Mouse (Mus musculus): ENCODE data around the gene Tmem120b. TPM values are rescaled to one million over a fixed set of nuclear protein-coding genes. Genes with fewer than 3 reads are reported as not detected.

Gene Tmem120b
- polyA plus RNA-seq, 1 experiment, result 5.8 TPM

DNA sequence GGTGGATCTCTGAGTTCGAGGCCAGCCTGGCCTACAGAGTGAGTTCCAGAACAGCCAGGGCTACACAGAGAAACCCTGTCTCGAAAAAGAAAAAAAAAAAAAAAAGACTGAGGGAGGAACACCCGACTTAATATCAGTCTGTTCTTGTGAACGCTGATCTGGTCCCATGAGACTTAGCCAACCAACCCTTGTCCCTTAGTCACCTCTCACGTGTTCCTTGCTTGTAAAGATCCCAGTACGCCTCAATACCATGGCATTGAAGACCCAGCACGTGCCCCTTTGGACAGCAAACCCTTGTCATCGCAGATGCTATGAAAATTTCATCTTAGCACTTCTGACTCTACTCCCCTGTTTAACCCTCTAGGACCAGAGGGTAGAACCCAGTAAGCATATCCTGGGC, 28.1 kb downstream of the Tmem120b start:
- DNase-seq (ENCODE audit: low read depth in 1 of 2, low spot score in 2 of 2), result no peak
- 91% methylated on average over 8 of the region's 8 CpGs for WGBS
- no peaks in the 10 kb centered on the region for H3K36me3 ChIP-seq (ENCODE audit: control insufficient read depth, insufficient read depth, low read length)
- no peak overlapping the region for H3K27ac ChIP-seq (ENCODE audit: insufficient read depth, low read length)
- no peaks in the 10 kb centered on the region for H3K4me1 ChIP-seq (ENCODE audit: control insufficient read depth, insufficient read depth, insufficient read length)
- no peak overlapping the region for H3K4me3 ChIP-seq (ENCODE audit: extremely low read depth, insufficient read depth, insufficient read length)
- no peaks in the 10 kb centered on the region for H3K27me3 ChIP-seq (ENCODE audit: control insufficient read depth, insufficient read depth, low read length)
- no peak for TF ChIP-seq POLR2A (IDR thresholded peaks at IDR 0.05; ENCODE audit: low read depth, low read length)
- TF ChIP-seq CTCF (IDR thresholded peaks at IDR 0.05; ENCODE audit: extremely low read depth, insufficient read depth, insufficient read length, insufficient replicate concordance), result no peak

DNA sequence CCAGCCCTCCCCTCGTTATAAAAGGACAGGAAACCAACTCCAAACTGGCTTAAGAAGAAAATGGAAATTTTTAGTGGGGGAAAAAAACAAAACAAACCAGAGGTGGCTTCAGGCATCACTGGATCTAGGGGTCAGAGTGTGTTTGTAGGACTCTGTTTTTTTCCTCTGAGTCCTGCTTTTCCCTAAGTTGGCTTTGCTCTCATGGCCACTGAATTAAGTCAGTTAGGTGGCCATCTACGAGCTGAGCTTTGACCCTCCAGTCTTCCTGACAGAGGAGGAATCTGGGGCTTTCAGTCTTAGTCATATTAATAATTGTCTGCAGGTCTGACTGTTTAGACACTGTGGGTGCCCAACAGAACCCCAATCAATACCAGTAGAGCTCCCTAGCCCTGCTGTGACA, 30.3 kb downstream of the Tmem120b start:
- no peak overlapping the region for H3K4me3 ChIP-seq (ENCODE audit: extremely low read depth, insufficient read depth, insufficient read length)
- H3K4me1 ChIP-seq (ENCODE audit: control insufficient read depth, insufficient read depth, insufficient read length), result no peaks in the 10 kb centered on the region
- H3K36me3 ChIP-seq (ENCODE audit: control insufficient read depth, insufficient read depth, low read length), result no peaks in the 10 kb centered on the region
- no peak for TF ChIP-seq CTCF (IDR thresholded peaks at IDR 0.05; ENCODE audit: extremely low read depth, insufficient read depth, insufficient read length, insufficient replicate concordance)
- no peak for TF ChIP-seq POLR2A (IDR thresholded peaks at IDR 0.05; ENCODE audit: low read depth, low read length)
- H3K27ac ChIP-seq (ENCODE audit: insufficient read depth, low read length), result no peak overlapping the region
- DNase-seq (ENCODE audit: low read depth in 1 of 2, low spot score in 2 of 2), result no peak
- WGBS, result 89% methylated on average over 2 of the region's 2 CpGs
- no peaks in the 10 kb centered on the region for H3K27me3 ChIP-seq (ENCODE audit: control insufficient read depth, insufficient read depth, low read length)

DNA sequence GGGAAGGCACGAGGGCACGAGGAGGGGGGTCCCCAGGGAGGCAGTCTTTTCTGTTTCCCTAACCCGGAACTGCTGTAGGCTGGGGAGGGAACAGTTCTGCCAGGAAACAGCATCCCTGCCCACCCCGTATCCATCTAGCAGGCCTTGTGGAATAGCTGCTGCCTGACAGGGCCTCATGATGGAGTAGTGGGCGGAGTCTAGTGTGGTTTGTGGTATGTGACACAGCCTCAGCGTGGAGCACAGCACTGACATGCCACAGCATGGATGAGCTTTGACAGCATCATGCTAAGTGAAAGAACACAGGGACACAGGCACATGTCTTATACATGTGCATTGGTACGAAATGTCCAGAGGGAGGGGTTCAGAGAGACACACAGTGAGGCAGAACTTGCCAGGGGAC, 34.2 kb downstream of the Tmem120b start:
- Histone ChIP-seq H3K27me3 (ENCODE audit: control insufficient read depth, insufficient read depth, low read length) (no peaks in the 10 kb centered on the region), H3K36me3 (ENCODE audit: control insufficient read depth, insufficient read depth, low read length) (no peaks in the 10 kb centered on the region), H3K4me1 (ENCODE audit: control insufficient read depth, insufficient read depth, insufficient read length) (no peaks in the 10 kb centered on the region), H3K4me3 (ENCODE audit: extremely low read depth, insufficient read depth, insufficient read length) (no peak overlapping the region), H3K27ac (ENCODE audit: insufficient read depth, low read length) (no peak overlapping the region)
- TF ChIP-seq CTCF (IDR thresholded peaks at IDR 0.05; ENCODE audit: extremely low read depth, insufficient read depth, insufficient read length, insufficient replicate concordance) (no peak), POLR2A (IDR thresholded peaks at IDR 0.05; ENCODE audit: low read depth, low read length) (no peak)
- no peak for DNase-seq (ENCODE audit: low read depth in 1 of 2, low spot score in 2 of 2)
- WGBS, result 55% methylated on average over 7 of the region's 7 CpGs

DNA sequence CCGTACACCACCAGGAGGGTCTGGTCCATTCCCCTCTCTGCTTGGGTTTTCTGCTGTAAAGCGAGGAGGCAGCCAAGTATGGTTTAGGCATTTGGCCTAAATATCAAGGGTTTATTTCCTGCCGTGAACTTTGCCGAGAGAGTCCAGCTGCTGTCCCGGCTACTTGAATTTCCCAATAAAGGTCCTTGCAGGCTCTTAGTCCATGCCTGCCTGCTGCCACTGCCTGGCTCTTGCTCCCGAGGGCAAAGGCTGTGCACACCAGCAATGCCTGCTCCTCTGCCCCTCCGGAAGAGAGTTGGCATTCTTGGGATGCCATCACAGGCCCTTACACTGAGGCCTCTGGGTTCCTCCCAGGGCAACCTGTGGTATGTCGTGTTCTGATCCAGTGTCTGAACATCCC, 35.3 kb downstream of the Tmem120b start:
- DNase-seq (ENCODE audit: low read depth in 1 of 2, low spot score in 2 of 2), result no peak
- WGBS, result 95% methylated on average over 8 of the region's 8 CpGs
- Histone ChIP-seq H3K27ac (ENCODE audit: insufficient read depth, low read length) (no peak overlapping the region), H3K4me3 (ENCODE audit: extremely low read depth, insufficient read depth, insufficient read length) (no peak overlapping the region), H3K27me3 (ENCODE audit: control insufficient read depth, insufficient read depth, low read length) (no peaks in the 10 kb centered on the region), H3K36me3 (ENCODE audit: control insufficient read depth, insufficient read depth, low read length) (no peaks in the 10 kb centered on the region), H3K4me1 (ENCODE audit: control insufficient read depth, insufficient read depth, insufficient read length) (no peaks in the 10 kb centered on the region)
- TF ChIP-seq CTCF (IDR thresholded peaks at IDR 0.05; ENCODE audit: extremely low read depth, insufficient read depth, insufficient read length, insufficient replicate concordance) (no peak), POLR2A (IDR thresholded peaks at IDR 0.05; ENCODE audit: low read depth, low read length) (no peak)

DNA sequence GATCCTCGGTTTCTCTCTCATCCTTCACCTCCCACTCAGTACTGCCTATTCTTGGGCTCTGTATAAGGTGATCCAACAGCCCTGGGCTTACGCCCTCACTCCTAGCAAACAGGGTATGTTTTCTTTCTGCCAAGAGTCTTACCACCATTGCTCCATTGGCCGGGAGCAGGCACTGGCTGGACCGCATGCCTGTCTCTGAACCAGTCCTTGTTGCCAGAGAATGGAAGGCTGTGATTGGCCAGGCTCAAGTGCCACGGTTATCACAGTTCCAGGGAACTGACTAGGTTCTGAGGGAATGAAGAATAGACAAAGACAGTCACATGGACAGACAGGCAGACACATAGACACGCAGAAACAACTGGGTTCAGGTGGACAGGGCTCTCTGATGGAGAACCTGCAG, 36.6 kb downstream of the Tmem120b start:
- TF ChIP-seq POLR2A (IDR thresholded peaks at IDR 0.05; ENCODE audit: low read depth, low read length) (no peak), CTCF (IDR thresholded peaks at IDR 0.05; ENCODE audit: extremely low read depth, insufficient read depth, insufficient read length, insufficient replicate concordance) (no peak)
- DNase-seq (ENCODE audit: low read depth in 1 of 2, low spot score in 2 of 2), result no peak
- WGBS, result 91% methylated on average over 6 of the region's 6 CpGs
- no peak overlapping the region for H3K4me3 ChIP-seq (ENCODE audit: extremely low read depth, insufficient read depth, insufficient read length)
- no peaks in the 10 kb centered on the region for H3K4me1 ChIP-seq (ENCODE audit: control insufficient read depth, insufficient read depth, insufficient read length)
- no peaks in the 10 kb centered on the region for H3K36me3 ChIP-seq (ENCODE audit: control insufficient read depth, insufficient read depth, low read length)
- no peaks in the 10 kb centered on the region for H3K27me3 ChIP-seq (ENCODE audit: control insufficient read depth, insufficient read depth, low read length)
- no peak overlapping the region for H3K27ac ChIP-seq (ENCODE audit: insufficient read depth, low read length)

DNA sequence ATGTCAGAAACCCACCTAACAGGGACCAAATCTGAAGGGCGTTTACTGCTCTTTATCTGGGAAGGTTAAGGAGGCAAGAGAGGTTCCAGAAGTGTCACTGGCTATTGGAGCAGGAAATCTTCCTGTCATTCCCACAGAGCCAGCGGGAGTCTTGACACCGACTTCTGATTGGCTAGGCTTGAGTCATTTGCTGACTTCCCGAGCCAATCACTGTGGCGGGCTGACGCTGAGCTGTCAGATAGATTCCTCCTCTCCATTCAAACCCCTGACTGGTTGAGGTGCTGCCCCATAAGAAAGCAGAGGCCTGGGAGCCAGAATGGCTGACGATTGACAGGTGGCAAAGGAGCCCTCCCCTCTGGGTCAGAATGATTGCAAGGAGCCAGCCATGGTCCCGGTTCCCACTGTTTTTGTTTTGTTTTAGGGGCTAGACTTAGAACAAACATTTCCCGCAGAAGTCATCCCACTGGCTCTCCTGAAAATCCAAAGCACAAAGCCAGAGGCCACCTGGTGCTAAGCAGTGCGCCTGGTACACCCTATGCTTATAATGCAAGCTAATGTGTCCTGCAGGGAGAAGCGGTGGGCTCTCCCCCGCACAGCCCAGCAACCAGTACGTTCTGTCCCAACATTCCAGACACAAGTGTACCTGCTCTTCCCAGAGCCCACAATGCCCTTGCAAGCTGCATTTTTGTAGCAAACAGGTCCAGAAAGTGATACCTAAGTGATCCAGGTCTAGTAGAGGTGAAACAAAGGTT, 41.4 kb downstream of the Tmem120b start:
- TF ChIP-seq CTCF (IDR thresholded peaks at IDR 0.05; ENCODE audit: extremely low read depth, insufficient read depth, insufficient read length, insufficient replicate concordance), result no peak
- no peak for TF ChIP-seq POLR2A (IDR thresholded peaks at IDR 0.05; ENCODE audit: low read depth, low read length)
- Histone ChIP-seq H3K27me3 (ENCODE audit: control insufficient read depth, insufficient read depth, low read length) (no peaks in the 10 kb centered on the region), H3K4me1 (ENCODE audit: control insufficient read depth, insufficient read depth, insufficient read length) (no peaks in the 10 kb centered on the region), H3K36me3 (ENCODE audit: control insufficient read depth, insufficient read depth, low read length) (no peaks in the 10 kb centered on the region), H3K4me3 (ENCODE audit: extremely low read depth, insufficient read depth, insufficient read length) (no peak overlapping the region), H3K27ac (ENCODE audit: insufficient read depth, low read length) (no peak overlapping the region)
- 87% methylated on average over 13 of the region's 13 CpGs for WGBS
- no peak for DNase-seq (ENCODE audit: low read depth in 1 of 2, low spot score in 2 of 2)

DNA sequence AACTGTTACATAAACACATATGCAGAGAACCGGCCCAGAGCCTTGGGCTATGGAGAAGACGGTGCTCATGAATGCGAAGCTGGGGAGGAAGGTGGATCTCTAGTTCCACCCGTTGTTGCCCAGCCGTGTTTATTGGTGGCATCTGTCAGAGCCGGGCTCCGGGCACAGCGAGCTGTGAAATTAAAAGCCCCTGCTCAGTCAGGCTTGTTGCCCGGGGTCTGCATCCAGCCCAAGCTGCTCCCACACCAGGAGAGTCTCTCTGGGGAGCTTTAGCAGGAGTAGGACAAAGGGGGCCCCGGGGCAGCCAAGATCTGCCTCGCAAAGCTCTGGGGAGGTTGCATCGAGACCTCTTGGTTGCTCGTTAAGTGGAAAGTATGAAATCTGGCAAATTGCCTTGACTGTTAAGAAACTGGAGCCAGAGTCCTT, 42.1 kb downstream of the Tmem120b start:
- Histone ChIP-seq H3K4me1 (ENCODE audit: control insufficient read depth, insufficient read depth, insufficient read length) (no peaks in the 10 kb centered on the region), H3K4me3 (ENCODE audit: extremely low read depth, insufficient read depth, insufficient read length) (no peak overlapping the region), H3K27ac (ENCODE audit: insufficient read depth, low read length) (no peak overlapping the region), H3K27me3 (ENCODE audit: control insufficient read depth, insufficient read depth, low read length) (no peaks in the 10 kb centered on the region), H3K36me3 (ENCODE audit: control insufficient read depth, insufficient read depth, low read length) (no peaks in the 10 kb centered on the region)
- TF ChIP-seq CTCF (IDR thresholded peaks at IDR 0.05; ENCODE audit: extremely low read depth, insufficient read depth, insufficient read length, insufficient replicate concordance) (no peak), POLR2A (IDR thresholded peaks at IDR 0.05; ENCODE audit: low read depth, low read length) (no peak)
- WGBS, result 89% methylated on average over 13 of the region's 13 CpGs
- DNase-seq (ENCODE audit: low read depth in 1 of 2, low spot score in 2 of 2), result no peak
